Mouse (Mus musculus): Measurements from ENCODE around the gene Carmil2. TPM values are rescaled to one million over a fixed set of nuclear protein-coding genes. Genes with fewer than 3 reads are reported as not detected.

Gene Carmil2
- polyA plus RNA-seq, 1 experiment from 2014 or later: 0.26 TPM

DNA sequence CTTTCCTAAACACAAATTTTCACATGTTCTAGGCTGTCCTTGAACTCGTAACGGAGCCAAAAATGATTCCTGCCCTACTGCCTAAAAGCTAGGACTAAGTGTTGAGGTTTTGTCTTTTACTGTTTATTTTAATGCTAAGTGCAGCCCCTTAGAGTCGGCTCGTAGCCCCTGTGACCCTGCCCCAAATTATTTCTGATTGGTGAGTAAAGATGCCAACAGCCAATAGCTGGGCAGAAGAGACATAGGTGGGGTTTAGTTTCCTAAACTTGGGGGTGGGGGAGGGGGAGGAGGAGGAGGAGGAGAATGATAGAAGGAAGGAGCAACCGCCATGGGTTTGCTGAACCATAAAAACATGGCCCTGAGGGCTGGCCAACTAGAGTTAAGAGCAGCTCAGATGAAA is 39.7 kb downstream of the Carmil2 start:
- Histone ChIP-seq H3K36me3 (ENCODE audit: insufficient read depth, low read length) (peaks cover 7% of the 10 kb centered on the region; the same call in 1 of the 2 replicates), H3K27me3 (replicated peaks; ENCODE audit: insufficient read depth, low read length) (no peaks in the 10 kb centered on the region), H3K4me3 (ENCODE audit: low read depth, low read length) (no peak overlapping the region), H3K4me2 (replicated peaks; ENCODE audit: low read depth, low read length) (no peak overlapping the region), H3K9ac (replicated peaks; ENCODE audit: low read depth) (no peak overlapping the region), H3K4me1 (ENCODE audit: insufficient read depth, low read depth, low read length) (no peaks in the 10 kb centered on the region), H3K27ac (ENCODE audit: low read length) (no peak overlapping the region), H3K9me3 (ENCODE audit: low read length) (no peaks in the 10 kb centered on the region)
- 70% methylated on average over 5 of the region's 5 CpGs for WGBS
- no peak for DNase-seq (ENCODE audit: low spot score)
- no peak for ATAC-seq
- TF ChIP-seq EP300 (IDR thresholded peaks at IDR 0.05) (no peak), CTCF (IDR thresholded peaks at IDR 0.05) (no peak)

DNA sequence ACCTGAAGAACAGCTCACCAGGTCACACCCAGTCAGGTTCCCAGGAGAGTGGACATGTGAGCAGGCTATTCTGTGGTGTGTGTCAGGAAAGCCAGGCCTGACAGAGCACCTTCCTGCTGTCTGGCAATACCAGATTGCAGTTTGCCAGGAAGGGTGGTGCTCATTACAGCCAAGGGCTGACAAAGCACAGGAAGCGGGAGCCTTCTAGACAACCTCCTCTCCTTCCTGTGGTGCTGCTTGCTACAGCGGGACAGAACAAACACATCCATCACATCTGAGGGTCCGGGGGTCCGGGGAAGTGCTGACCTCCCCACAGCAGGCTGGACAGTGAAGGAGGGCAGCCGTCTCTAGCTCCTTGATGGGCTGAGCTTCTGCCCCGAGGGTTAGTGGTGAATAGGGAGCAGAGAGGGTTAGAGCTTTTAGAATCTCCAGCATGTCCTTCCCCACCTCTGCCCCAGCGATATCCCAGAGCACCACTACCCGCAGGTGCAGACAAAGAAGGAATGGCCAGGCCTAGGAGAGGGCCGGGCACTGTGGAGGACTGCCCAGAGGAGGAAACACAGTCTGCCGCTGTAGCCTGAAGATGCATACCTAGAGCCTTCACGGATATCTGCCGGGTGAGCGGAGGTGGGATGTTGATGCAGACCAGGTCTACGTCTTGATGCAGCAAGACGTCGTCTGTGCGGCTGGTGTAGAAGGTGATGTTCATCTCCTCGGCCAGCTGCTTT is 41.5 kb downstream of the Carmil2 start:
- DNase-seq (ENCODE audit: low spot score): peak; percentile 75

DNA sequence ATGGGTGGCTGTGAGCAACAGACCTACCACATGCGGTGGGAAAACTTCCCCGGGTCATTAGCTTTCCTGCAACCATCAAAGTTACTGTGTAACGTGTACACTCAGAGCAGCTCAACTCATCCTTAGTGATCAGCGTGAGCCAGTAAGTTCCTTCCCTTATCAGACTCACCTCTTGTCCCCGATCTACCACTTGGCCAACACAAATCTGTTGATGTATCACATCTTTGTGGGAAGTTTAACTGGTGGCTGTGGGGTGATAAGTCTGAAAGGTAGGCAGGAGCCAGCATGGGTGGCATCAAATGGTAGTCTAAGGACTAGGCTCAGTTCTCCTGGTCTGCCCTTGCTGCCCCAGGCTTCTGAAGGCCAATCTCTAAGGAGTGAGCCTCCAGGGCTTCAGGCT is 46.1 kb downstream of the Carmil2 start:
- Histone ChIP-seq H3K4me1 (ENCODE audit: insufficient read depth, low read depth, low read length) (no peaks in the 10 kb centered on the region), H3K9me3 (ENCODE audit: low read length) (no peaks in the 10 kb centered on the region), H3K4me3 (ENCODE audit: low read depth, low read length) (no peak overlapping the region), H3K9ac (replicated peaks; ENCODE audit: low read depth) (no peak overlapping the region), H3K27ac (ENCODE audit: low read length) (no peak overlapping the region), H3K27me3 (replicated peaks; ENCODE audit: insufficient read depth, low read length) (no peaks in the 10 kb centered on the region), H3K36me3 (ENCODE audit: insufficient read depth, low read length) (0 out of 2 replicates have a peak, but pooled peaks cover 7% of the 10 kb centered on the region), H3K4me2 (replicated peaks; ENCODE audit: low read depth, low read length) (no peak overlapping the region)
- 89% methylated on average over 5 of the region's 5 CpGs for WGBS
- DNase-seq (ENCODE audit: low spot score) (no peak), ATAC-seq (no peak)
- TF ChIP-seq CTCF (IDR thresholded peaks at IDR 0.05) (no peak), EP300 (IDR thresholded peaks at IDR 0.05) (no peak)

More for the DNA sequence above, 41.5 kb downstream of the Carmil2 start:
- peak; percentile 95 for ATAC-seq
- Histone ChIP-seq H3K4me3 (ENCODE audit: low read depth, low read length) (no peak overlapping the region), H3K27ac (ENCODE audit: low read length) (peak overlapping the region; percentile 81), H3K9me3 (ENCODE audit: low read length) (no peaks in the 10 kb centered on the region), H3K9ac (replicated peaks; ENCODE audit: low read depth) (no peak overlapping the region), H3K36me3 (ENCODE audit: insufficient read depth, low read length) (peaks cover 7% of the 10 kb centered on the region; the same call in 1 of the 2 replicates), H3K4me2 (replicated peaks; ENCODE audit: low read depth, low read length) (0 out of 2 replicates have a peak overlapping the region, but pooled peaks have one; percentile 8), H3K4me1 (ENCODE audit: insufficient read depth, low read depth, low read length) (no peaks in the 10 kb centered on the region), H3K27me3 (replicated peaks; ENCODE audit: insufficient read depth, low read length) (no peaks in the 10 kb centered on the region)
- TF ChIP-seq CTCF (IDR thresholded peaks at IDR 0.05) (no peak), EP300 (IDR thresholded peaks at IDR 0.05) (peak; percentile 97)
- WGBS: 62% methylated on average over 18 of the region's 18 CpGs

DNA sequence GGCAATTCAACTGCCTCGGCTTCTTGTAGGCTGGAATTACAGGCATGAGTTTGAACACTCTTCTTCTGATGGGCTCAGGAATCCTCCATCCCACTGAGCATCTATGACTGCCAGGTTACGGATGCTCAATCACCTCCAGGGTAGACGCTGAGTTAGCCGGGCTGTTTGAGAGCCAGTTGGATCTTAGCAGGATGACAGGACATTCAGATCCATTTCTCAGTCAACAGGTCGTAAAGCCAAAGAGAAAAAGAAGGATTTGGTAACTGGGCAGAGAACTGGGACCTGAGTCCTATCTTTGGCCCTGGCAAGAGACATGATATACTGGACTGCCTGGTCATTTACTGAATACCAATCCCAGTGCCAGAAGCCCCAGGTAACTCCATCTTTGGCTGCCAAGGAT is 53.1 kb downstream of the Carmil2 start:
- 87% methylated on average over 5 of the region's 5 CpGs for WGBS
- TF ChIP-seq EP300 (IDR thresholded peaks at IDR 0.05) (no peak), CTCF (IDR thresholded peaks at IDR 0.05) (no peak)
- no peak for ATAC-seq

DNA sequence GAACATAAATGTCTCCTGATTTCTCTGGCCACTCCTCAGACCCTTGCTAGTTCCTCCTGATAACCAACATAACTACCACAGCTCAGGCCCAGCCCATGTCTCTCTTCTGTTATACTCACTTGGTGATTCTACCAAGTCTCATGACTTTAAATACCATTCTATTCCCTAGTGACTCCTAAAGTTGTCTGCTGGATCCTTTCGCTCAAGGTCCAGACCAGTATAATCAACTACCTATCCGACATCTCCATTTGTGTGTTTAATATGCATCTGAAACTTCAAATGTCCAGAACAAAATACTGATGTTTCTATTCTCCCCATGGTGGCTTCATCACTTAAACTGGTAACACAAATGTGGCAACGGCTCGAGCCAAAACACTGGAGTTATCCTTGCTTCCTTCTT is 57.2 kb downstream of the Carmil2 start:
- TF ChIP-seq CTCF (IDR thresholded peaks at IDR 0.05) (no peak), EP300 (IDR thresholded peaks at IDR 0.05) (no peak)
- Histone ChIP-seq H3K27me3 (replicated peaks; ENCODE audit: insufficient read depth, low read length) (no peaks in the 10 kb centered on the region), H3K9ac (replicated peaks; ENCODE audit: low read depth) (no peak overlapping the region), H3K9me3 (ENCODE audit: low read length) (no peaks in the 10 kb centered on the region), H3K4me1 (ENCODE audit: insufficient read depth, low read depth, low read length) (no peaks in the 10 kb centered on the region), H3K4me3 (ENCODE audit: low read depth, low read length) (no peak overlapping the region), H3K4me2 (replicated peaks; ENCODE audit: low read depth, low read length) (no peak overlapping the region), H3K36me3 (ENCODE audit: insufficient read depth, low read length) (no peaks in the 10 kb centered on the region), H3K27ac (ENCODE audit: low read length) (no peak overlapping the region)
- no peak for DNase-seq (ENCODE audit: low spot score)
- 74% methylated on average over 4 of the region's 4 CpGs for WGBS
- ATAC-seq: no peak

More for the DNA sequence above, 53.1 kb downstream of the Carmil2 start:
- no peaks in the 10 kb centered on the region for H3K4me1 ChIP-seq (ENCODE audit: insufficient read depth, low read depth, low read length)
- H3K9ac ChIP-seq (replicated peaks; ENCODE audit: low read depth): no peak overlapping the region
- H3K36me3 ChIP-seq (ENCODE audit: insufficient read depth, low read length): no peaks in the 10 kb centered on the region
- no peak overlapping the region for H3K4me3 ChIP-seq (ENCODE audit: low read depth, low read length)
- DNase-seq (ENCODE audit: low spot score): no peak
- no peak overlapping the region for H3K27ac ChIP-seq (ENCODE audit: low read length)
- H3K9me3 ChIP-seq (ENCODE audit: low read length): no peaks in the 10 kb centered on the region
- H3K27me3 ChIP-seq (replicated peaks; ENCODE audit: insufficient read depth, low read length): no peaks in the 10 kb centered on the region
- H3K4me2 ChIP-seq (replicated peaks; ENCODE audit: low read depth, low read length): no peak overlapping the region

Other genes with a start within 250 kb of the Carmil2 start
- gene Tppp3, start 214.7 kb upstream of the Carmil2 start, polyA plus RNA-seq (2015; fragmentation: Nextera tagmentation; extraction: Ambion mirVana): 675 and 696 TPM in 2 replicates
- 40.6 and 41.7 TPM in 2 replicates for gene Zdhhc1, start 189.4 kb upstream of the Carmil2 start, polyA plus RNA-seq (2015; fragmentation: Nextera tagmentation; extraction: Ambion mirVana)
- gene Hsd11b2, start 167.5 kb upstream of the Carmil2 start, polyA plus RNA-seq (2015; fragmentation: Nextera tagmentation; extraction: Ambion mirVana): 1.8 and 2.9 TPM in 2 replicates
- gene Atp6v0d1, start 120.2 kb upstream of the Carmil2 start, polyA plus RNA-seq (2015; fragmentation: Nextera tagmentation; extraction: Ambion mirVana): 141 and 146 TPM in 2 replicates
- gene Ripor1, start 81.0 kb upstream of the Carmil2 start, polyA plus RNA-seq (2015; fragmentation: Nextera tagmentation; extraction: Ambion mirVana): 25.5 and 28.5 TPM in 2 replicates
- 71.3 and 73.6 TPM in 2 replicates for gene Ctcf, start 49.7 kb upstream of the Carmil2 start, polyA plus RNA-seq (2015; fragmentation: Nextera tagmentation; extraction: Ambion mirVana)
- gene Agrp, start 48.9 kb upstream of the Carmil2 start, polyA plus RNA-seq (2015; fragmentation: Nextera tagmentation; extraction: Ambion mirVana): 0.44 and 0.75 TPM in 2 replicates
- gene Acd, start 14.8 kb downstream of the Carmil2 start, polyA plus RNA-seq (2015; fragmentation: Nextera tagmentation; extraction: Ambion mirVana): 40.5 and 45.8 TPM in 2 replicates
- 14.8 and 16.6 TPM in 2 replicates for gene Pard6a, start 14.9 kb downstream of the Carmil2 start, polyA plus RNA-seq (2015; fragmentation: Nextera tagmentation; extraction: Ambion mirVana)
- not detected in 2 replicates for gene 4933405L10Rik, start 21.4 kb downstream of the Carmil2 start, polyA plus RNA-seq (2015; fragmentation: Nextera tagmentation; extraction: Ambion mirVana)
- 8.2 and 8.7 TPM in 2 replicates for gene Enkd1, start 21.9 kb downstream of the Carmil2 start, polyA plus RNA-seq (2015; fragmentation: Nextera tagmentation; extraction: Ambion mirVana)
- gene Gfod2, start 72.4 kb downstream of the Carmil2 start, polyA plus RNA-seq (2015; fragmentation: Nextera tagmentation; extraction: Ambion mirVana): 19.5 and 24.4 TPM in 2 replicates
- 10.5 and 10.9 TPM in 2 replicates for gene Ranbp10, start 141.1 kb downstream of the Carmil2 start, polyA plus RNA-seq (2015; fragmentation: Nextera tagmentation; extraction: Ambion mirVana)
- 2.9 and 3.7 TPM in 2 replicates for gene Tsnaxip1, start 141.5 kb downstream of the Carmil2 start, polyA plus RNA-seq (2015; fragmentation: Nextera tagmentation; extraction: Ambion mirVana)
- 14.3 and 15.9 TPM in 2 replicates for gene Cenpt, start 167.0 kb downstream of the Carmil2 start, polyA plus RNA-seq (2015; fragmentation: Nextera tagmentation; extraction: Ambion mirVana)
- gene Thap11, start 168.9 kb downstream of the Carmil2 start, polyA plus RNA-seq (2015; fragmentation: Nextera tagmentation; extraction: Ambion mirVana): 46.3 and 50.1 TPM in 2 replicates
- gene Nutf2, start 174.3 kb downstream of the Carmil2 start, polyA plus RNA-seq (2015; fragmentation: Nextera tagmentation; extraction: Ambion mirVana): 82.3 and 97.4 TPM in 2 replicates
- 17.4 and 19.8 TPM in 2 replicates for gene Edc4, start 194.6 kb downstream of the Carmil2 start, polyA plus RNA-seq (2015; fragmentation: Nextera tagmentation; extraction: Ambion mirVana)
- 0.27 and 0.48 TPM in 2 replicates for gene Nrn1l, start 207.3 kb downstream of the Carmil2 start, polyA plus RNA-seq (2015; fragmentation: Nextera tagmentation; extraction: Ambion mirVana)
- 19.0 and 21.5 TPM in 2 replicates for gene Pskh1, start 214.2 kb downstream of the Carmil2 start, polyA plus RNA-seq (2015; fragmentation: Nextera tagmentation; extraction: Ambion mirVana)
- 0.42 and 0.54 TPM in 2 replicates for gene Ctrl, start 247.6 kb downstream of the Carmil2 start, polyA plus RNA-seq (2015; fragmentation: Nextera tagmentation; extraction: Ambion mirVana)

Data from lung, postnatal 0 days (tissue).